Mouse (Mus musculus) heart, postnatal 36 days (tissue): ENCODE results near the gene Ccdc71. TPM values are rescaled to one million over a fixed set of nuclear protein-coding genes. Genes with fewer than 3 reads are reported as not detected.

Source experiments
- DNase-seq, 2 experiments: peaks; one replicate each; pipeline ENCODE4 v3.0.0; 2021 to 2022
- intact Hi-C: fragments of 180-260 bp; cut with DNase I; formaldehyde crosslinking; loops from one replicate; pipeline ENCODE4 v1.15.1; 2025
- total RNA-seq, 2 experiments: library from RNA; stranded (reverse); gene quantifications; 2 replicates each; pipeline ENCODE4 v1.2.3; 2021

The Ccdc71 gene
- total RNA-seq: 10 to 100 TPM; 22.9 to 24.1 TPM

DNA sequence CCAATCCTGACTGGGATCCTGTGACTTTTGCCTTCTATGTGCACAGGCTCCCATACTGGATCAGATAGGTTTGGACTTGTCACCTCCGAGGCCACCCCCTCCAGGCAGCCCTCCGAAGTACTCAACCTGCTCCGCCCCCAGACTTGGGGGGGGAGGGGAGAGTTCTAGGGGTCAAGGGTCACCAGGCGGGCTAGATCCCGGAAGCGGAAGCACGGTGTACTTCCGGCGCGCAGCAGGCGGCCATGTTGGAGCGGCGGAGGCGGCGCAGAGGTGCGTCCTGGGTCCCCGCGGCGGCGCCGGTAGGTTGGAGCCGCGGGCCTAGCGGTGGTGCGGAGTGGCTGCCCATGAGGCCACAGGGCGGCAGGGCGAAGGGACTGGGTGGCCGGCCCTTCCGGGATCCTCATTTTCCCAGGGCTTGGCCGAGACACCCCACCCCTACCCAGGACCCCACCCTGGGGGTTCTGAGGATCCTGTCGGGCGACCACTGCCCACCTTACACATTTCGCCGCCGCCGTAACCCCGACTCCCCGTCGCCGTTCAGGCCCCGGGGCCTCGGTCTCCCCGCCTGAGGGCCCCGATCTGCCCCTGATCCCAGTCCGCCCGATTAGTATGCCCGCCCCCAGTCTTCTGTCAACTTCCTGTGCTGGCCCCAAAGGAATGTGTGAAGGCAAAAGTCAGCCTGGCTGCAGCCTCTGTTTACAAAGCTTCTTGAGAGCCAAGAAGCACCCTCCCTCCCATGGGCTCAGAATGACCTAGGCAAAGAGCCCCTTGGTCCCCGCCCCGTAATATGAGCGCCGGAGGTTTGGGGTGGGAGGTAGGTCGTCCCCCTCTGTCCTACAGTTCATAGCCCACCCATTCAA is at the start of gene Ccdc71:
Gene Ccdc71, plus strand, starts transcription at position 209 of the 860 bp plus-strand sequence.
- peak; percentile 86 to 88 for DNase-seq
- intact Hi-C loops: loop anchor here (1.0 kb wide), 1 partner anchor 18 kb away; no protein-coding TSS in a partner anchor

DNA sequence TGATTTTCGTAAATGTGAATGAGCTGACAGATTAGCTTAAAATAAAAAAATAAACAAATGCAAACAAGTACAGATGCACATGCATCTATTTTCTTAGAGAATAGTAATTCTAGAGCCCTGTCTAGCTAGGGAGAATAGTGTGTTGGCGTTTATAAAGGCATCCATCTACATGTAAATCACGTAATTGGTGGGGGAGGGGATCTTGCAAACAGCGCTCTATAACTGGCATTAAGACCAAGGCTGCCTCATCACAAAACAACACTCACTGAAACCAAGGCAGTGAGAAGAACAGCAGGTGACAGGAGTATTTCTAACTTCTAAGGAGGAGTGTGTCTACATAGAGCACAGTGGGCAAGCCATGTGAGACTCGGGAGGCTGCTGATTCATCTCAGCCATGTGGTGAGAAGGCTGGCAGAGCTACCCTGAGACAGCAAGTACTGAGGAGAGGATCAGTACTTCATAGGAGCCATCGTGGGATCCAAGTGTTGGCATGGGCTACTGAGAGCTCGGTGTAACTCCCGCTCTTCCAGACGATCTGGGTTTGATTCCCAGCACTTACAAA is 48.9 kb upstream of the Ccdc71 start:
- DNase-seq: no peak
- intact Hi-C loops: no loop called here

DNA sequence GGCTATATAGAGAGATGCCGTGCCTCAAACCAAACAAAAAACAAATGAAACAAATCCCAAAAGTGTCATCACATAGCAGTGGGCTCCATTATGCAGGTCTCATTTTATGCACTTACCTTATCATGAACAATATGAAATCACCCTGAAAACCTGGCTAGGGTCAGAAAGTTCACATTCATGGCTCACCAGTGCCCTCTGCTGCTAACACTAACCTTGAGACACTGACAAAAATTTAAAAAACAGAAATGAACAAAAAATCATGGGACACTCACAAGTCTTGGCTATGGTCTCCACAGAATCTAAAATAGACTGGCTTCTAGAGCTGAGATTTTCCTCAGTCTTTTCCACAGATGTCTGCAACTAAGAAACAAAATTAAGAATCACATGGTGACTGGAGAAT is 48.1 kb upstream of the Ccdc71 start:
- DNase-seq: peak in 1 of 2 experiments; percentile 26
- intact Hi-C loops: no loop called here

DNA sequence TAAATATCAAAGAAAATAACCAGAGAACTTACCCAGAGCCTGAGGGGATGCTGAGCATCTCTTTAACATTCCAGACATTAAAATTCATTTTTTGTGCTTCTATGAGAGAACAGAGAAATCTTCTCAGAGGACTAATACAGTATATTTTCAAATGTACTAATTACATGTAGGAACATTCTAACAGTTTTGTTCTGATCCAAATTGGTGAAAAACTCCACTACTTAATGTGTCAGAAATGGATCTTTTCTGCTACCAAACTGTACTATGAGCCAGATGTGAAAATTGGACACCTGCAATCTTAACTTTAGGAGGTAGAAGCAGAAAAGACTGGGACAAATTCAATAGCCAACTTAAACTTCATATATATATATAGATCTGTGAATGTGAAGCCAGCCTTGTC is 31.9 kb upstream of the Ccdc71 start, which contains the start of gene Ccdc36:
Gene Ccdc36, minus strand, starts transcription at position 101 of the 400 bp plus-strand sequence.
- intact Hi-C loops: no loop called here
- DNase-seq: no peak

DNA sequence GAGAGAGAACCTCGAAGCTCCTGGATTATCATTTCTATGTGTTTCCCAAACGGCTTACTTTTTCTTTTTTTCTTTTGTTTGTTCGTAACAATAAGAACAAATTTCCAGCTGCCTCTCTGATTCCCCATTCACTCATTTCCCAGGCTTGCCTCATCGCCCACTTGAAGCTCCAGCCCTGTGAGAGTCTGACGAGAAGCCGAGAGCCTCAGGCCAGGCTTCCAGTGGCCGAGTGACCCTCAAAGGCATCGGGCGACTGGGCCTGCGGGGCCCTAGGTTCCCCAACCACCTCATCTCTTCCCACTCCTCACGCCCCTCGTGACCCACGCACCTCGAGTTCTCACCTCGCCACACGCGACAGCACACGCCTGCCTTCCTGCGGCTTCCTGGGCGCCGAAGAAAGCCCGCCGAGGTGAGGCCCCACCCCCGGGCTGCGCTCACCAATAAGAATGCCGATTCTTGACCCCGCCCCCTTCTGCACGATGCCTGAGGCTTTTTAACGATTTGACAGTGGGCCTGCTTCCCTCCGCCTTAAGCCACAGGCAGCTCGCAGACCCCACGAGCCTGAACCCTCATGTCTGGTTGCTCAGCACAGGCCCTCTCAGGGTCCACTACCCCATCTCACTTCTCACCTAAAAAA is 28.8 kb upstream of the Ccdc71 start:
- intact Hi-C loops: loop anchor here (1.0 kb wide), 1 partner anchor 41 kb away; no protein-coding TSS in a partner anchor
- no peak for DNase-seq

DNA sequence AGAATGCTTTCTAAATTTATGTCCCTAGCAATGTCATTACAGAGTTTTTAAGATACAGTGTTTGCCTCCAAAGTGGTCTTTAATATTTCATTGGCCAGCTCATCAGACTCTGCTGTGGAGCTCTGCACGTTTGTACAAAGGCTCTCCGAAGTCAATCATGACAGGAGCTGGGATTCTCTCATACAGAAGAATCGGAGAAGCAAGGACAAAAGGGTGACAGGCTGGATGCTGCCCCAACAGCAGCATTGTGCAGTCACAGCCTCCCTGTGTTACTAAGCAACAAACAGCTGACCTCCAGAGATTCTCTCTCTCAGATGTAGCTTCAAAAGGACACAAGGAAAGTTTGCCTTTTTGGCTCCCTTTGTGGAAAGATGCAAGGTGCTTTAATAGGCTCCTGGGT is 24.1 kb upstream of the Ccdc71 start, which contains the start of gene BC048562:
Gene BC048562, plus strand, starts transcription at position 301 of the 400 bp plus-strand sequence.
- DNase-seq: no peak
- intact Hi-C loops: no loop called here

DNA sequence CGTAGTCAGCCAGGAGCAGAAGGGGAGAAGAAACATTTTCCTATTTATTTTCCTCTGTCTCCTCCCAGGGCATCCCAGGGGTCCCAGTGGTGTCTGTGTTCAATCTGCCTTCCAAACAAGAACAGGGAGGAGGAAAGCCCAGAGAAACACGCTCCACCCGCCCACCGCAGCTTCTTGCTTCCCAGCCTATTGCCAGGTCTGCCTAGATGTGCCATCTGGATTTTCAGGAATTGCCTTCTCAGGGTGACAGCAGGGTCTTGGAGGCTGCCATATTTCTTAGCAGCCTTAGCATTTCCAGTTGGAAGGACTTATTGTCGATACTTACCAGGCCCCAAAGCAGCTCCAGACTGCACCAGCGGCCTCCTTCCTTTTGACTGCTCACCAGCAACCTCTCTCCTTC is 21.2 kb upstream of the Ccdc71 start:
- intact Hi-C loops: no loop called here
- no peak for DNase-seq

DNA sequence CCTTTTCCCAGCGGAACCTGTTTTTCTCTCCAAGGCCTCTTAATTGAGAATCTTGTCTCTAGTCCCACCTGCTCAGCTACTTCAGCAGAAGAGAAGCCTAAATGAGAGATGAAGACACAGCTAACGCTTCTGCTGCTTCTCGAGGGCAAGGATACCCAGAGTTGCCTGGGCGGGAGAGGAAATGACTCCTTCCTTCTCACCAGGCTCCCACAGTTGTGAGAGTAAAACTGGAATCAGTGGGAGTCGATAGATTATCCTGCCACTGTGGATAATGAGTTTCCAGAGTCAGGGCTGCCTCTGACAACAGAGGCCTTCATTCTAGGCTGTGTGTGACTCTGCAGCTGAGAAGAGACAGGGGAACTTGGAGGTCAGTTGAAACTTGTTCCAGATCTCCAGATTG is 19.8 kb upstream of the Ccdc71 start:
- intact Hi-C loops: no loop called here

DNA sequence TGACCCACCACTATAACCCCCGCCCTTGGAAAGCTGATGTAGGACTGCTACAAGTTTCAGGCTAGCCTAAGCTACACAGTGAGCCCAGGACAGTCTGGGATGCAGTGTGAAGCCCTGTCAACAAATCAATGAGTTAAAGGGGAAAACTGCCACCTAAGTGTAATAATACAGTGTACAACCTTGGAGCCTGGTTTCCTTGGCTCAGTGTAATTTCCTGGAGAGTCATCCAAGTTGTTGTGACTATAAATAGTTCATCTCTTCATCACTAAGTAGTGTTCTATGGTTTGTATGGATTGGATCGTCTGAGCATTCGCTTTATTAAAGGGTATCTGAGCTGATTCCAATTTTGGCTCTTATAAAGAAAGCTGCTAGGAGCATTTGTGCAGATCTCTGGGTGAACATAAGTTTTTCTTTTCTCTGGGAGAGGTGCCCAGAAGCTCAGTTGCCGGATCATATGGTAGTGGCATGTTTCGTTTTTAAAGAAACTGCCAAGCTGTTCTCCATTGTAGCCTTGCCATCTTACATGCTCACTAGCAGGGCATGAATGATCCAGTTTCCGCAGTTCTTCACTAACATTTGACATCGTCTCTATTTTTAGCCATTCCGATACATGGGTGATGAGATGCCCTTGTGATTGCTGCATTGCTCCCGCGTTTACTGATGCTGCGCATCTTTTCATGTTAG is 18.9 kb upstream of the Ccdc71 start:
- no peak for DNase-seq
- intact Hi-C loops: no loop called here

More for the DNA sequence above, 19.8 kb upstream of the Ccdc71 start:
- DNase-seq: no peak

DNA sequence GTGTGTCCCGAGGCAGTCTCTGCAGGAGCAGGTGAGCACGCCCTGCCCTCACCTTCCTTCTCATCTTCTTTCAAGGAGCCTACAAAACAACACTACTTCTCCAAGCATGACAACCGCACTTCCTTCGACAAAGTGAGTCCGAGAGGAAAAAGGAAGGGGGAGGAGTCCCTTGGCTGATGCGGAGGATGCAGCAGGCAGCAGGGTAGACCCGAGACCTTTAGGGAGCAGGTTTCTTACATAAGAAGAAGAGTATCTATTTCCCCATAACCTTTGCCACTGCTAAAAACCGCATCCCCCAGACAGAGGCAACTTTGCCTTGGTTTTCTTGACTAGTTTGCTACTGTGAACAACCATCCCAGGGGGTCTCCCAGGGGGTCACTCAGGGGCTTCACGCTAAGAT is 15.2 kb upstream of the Ccdc71 start:
- no peak for DNase-seq
- intact Hi-C loops: no loop called here

DNA sequence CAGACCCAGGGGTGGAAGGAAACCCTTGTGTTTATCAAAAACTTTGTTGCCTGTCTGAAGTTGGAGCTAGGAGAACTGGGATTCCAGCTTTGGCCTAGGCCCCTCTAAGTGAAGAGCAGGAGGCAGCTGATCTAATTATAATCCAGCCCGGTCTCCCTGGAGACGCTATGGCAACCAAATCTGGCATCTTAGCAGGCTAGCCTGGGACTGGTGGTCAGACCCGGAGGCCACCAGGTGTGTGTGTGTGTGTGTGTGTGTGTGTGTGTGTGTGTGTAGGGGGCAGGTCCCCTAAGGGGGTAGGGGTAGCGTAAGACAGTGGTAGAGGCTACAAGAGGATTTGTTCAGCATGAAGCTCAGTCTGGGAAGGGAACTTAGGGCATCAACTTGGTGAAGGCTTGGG is 10.5 kb upstream of the Ccdc71 start:
- intact Hi-C loops: loop anchor here (5.0 kb wide), 2 partner anchors 53 to 143 kb away; partner anchors contain the start of genes Rhoa and Tcta
- DNase-seq: peak in 1 of 2 experiments; percentile 34

DNA sequence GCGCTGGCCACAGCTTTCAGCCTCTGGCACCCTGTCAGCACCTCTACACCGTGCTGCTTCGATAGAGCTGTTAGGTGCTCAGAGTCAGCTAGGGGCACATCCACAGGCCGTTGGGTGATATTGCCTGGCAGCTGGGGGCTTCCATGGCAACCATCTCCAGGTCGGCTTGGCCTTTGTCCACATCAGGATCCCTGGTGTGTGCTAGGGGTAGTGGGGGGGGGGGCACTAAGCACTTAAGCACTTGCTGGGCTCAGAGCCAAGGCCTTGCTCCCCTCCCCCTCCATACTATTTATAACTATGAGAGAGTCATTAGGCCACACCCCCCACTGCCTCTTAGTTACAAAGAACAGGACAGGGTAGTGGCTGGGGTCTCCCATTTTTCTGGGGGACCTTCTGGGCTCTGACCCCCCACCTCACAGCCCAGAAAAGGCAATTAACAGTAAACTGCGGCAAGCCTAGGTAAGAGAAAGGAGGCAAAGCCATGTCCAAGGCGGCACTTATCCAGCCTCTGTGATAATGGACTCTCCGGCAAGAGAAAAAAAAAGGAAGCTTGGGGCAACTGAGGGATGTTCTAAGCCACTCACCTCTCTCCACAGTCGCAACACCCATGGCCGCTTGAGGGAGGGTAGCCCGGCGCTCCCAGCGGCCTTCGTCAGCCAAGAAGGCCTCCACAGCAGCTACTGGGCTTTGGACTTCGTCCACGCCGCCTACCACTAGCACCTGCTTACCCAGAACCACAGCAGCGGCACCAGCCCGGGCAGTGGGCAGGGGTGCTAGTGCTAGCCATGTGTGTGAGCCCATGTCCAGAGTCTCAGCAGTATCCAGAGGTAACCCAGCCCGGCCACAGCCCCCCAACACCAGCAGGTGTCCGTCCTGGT is 9.8 kb upstream of the Ccdc71 start:
- intact Hi-C loops: loop anchor here (5.0 kb wide), 2 partner anchors 53 to 143 kb away; partner anchors contain the start of genes Rhoa and Tcta
- DNase-seq: peak in 1 of 2 experiments; percentile 28

DNA sequence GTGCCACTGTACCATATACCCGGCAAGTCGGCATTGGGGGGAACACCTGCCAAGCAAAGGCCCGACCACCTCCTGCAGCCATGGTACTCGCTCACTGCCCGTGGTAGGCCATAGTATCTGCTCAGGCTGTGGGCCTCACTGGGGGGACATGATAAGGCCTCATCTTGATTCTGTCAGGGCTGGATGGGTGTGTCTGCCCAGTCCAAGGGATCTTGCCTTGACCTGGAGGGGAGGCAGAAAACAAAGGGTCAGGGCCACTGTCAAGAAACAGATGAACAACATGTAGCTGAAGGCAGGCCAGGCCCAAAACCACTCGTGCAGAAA is 9.2 kb upstream of the Ccdc71 start:
- no peak for DNase-seq
- intact Hi-C loops: loop anchor here (5.0 kb wide), 2 partner anchors 54 to 144 kb away; partner anchors contain the start of genes Rhoa and Tcta

DNA sequence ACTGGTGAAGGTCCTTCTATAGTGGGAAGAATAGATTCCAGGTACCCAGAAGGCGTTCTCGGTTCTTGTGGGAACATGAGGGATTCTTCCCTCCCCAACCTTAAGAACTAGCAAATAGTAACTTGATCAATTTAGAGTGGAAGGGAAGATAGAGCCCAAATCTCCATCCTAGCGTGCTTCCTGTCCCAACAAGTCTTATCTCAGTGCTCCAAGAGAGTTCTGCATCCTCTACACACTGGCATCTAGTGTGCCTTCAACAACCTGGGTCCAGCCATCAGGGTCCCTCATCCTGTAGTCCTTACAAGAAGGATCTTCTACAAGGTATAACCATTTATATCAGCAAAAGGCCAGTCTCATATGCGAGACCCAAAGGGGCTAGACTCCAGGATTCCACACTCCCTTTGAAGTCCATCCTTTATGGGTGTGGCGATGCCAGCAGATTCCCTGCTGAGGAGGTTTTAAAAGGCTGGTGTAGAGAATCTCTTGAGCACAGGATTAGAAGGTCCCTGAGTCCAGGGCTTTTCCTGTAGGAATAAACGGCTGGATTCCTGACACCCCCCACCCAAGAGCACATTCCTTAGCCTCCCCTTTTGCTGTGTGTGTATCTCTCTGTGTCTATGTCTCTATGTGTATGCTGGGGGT is 8.7 kb upstream of the Ccdc71 start:
- DNase-seq: no peak
- intact Hi-C loops: loop anchor here (5.0 kb wide), 2 partner anchors 54 to 144 kb away; partner anchors contain the start of genes Rhoa and Tcta

DNA sequence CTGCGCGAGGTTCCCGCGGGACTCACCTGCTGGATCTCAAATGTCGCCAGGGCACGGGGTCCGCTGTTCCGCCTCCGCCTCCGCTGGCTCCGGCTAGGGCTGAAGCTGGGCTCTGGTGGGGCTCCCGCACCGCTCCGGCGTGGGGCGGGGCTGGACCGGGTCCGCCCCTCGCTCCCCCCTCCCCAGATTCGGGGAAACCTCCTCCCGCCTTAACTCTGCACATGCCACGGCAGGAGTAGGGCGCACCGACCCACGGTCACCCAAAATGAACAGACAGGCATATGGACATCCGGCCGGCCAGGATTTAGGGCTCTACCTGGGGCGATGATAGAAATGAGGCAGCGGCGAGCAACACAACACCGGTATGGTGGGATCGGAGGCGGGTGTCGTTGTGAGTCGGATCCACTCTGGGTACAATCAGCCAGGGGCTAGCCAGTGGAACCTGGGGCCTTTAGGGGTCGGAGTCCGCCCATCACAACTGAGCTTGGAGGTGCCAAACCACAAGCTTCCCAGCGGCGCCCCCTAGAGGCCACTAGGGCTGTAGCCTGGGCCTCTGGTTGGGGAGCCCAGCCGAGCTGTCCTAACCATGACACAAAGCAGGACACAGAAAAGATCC is 7.9 kb upstream of the Ccdc71 start:
- peak; percentile 89 to 92 for DNase-seq
- intact Hi-C loops: loop anchor here (5.0 kb wide), 2 partner anchors 55 to 145 kb away; partner anchors contain the start of genes Rhoa and Tcta

DNA sequence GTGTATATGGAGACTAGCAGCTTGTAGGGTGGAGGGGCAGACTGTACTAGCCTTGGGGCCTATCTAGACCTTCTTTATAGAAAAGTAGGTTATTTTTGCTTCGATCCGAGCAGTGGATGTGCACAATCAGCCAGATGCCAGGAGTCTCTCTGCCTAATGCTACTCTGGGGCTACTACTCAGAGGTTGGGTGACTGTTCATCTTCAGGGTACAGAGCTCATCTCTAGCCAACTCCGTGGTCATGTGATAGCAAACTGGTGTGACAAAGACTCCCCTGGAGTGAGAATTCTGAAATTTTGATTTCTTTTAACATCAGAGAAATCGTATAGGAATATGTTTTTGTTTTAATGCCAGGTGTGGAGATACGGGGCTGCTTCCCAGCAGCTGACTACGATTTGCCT is 7.4 kb upstream of the Ccdc71 start:
- DNase-seq: no peak
- intact Hi-C loops: loop anchor here (5.0 kb wide), 2 partner anchors 56 to 146 kb away; partner anchors contain the start of genes Rhoa and Tcta

DNA sequence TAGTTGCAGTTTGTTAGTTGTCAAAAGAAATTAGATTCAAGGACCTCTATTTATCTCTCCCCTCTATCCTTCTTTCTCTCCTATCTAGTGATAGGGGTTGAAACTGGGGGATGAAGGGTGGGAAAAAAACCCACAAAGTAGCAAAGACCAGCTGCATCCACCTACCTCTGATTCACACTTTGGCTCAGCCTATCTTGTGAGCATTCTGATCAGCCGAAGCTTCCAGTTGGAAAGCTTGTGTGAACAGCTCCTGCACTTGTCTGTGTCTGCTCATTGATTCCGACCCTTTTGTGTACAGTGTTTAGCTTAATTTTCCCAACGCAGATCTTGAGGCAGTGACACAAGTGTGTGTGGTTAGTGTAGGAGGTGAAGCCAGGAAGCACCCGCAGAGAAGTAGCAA is 6.9 kb upstream of the Ccdc71 start:
- no peak for DNase-seq
- intact Hi-C loops: loop anchor here (5.0 kb wide), 2 partner anchors 56 to 146 kb away; partner anchors contain the start of genes Rhoa and Tcta

DNA sequence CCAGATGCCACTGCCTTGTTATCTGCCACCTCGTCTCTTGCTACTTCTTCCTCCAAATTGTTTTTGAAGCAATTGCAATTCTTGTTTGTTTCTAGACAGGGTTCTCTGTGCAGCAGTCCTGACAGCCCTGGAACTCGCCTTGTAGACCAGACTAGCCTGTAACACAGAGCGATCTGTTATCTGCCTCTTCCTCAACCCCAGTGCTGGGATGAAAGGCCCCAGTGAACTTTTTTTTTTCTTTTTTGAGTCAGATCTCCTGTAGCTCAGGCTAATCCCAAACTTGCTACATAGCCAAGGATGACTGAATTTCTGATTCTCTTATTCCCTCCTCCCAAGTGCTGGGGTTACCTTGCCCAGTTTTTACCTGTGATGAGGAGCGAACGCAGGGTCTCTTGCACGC is 5.9 kb upstream of the Ccdc71 start:
- intact Hi-C loops: loop anchor here (5.0 kb wide), 2 partner anchors 57 to 147 kb away; partner anchors contain the start of genes Rhoa and Tcta

More for the DNA sequence above, 5.9 kb upstream of the Ccdc71 start:
- DNase-seq: no peak
